Mouse (Mus musculus) CH12.LX (cell line): ENCODE measurements around the gene Gm4969. TPM values are rescaled to one million over a fixed set of nuclear protein-coding genes. Genes with fewer than 3 reads are reported as not detected.

Experiments used
- DNase-seq: peaks from one replicate; pipeline ENCODE4 v3.0.0-alpha.2; 2013; ENCODE audit errors: extremely low read depth
- H3K27ac ChIP-seq: 2 replicates; pipeline ENCODE4 v1.5.1; 2012; ENCODE audit warnings: low read depth, mild to moderate bottlenecking, control low read depth, moderate library complexity; ENCODE audit not compliant: insufficient read depth
- H3K27me3 ChIP-seq: replicated peaks from 2 replicates; pipeline ENCODE3; 2012; ENCODE audit warnings: inconsistent platforms
- H3K36me3 ChIP-seq, 2 experiments: replicated peaks in 1 of 2; 2 replicates each; pipeline versions ENCODE3 to v1.6.1; 2012; ENCODE audit warnings: inconsistent platforms in 1 of 2, low read length in 1 of 2, mild to moderate bottlenecking in 1 of 2, mixed read lengths in 1 of 2, moderate library complexity in 1 of 2; ENCODE audit not compliant: control insufficient read depth in 1 of 2, insufficient read depth in 1 of 2
- H3K4me1 ChIP-seq, 2 experiments: 2 replicates each; pipeline ENCODE4 v1.6.1; 2012; ENCODE audit warnings: inconsistent platforms in 1 of 2, moderate library complexity in 1 of 2; ENCODE audit not compliant: insufficient read depth in 2 of 2, control insufficient read depth in 1 of 2
- H3K4me2 ChIP-seq: 2 replicates; pipeline ENCODE4 v1.6.1; 2012; ENCODE audit warnings: low read depth, mild to moderate bottlenecking, control low read depth; ENCODE audit not compliant: poor library complexity, insufficient read depth, severe bottlenecking
- H3K4me3 ChIP-seq, 3 experiments: fragments of 150-350 bp in 1 of 3; sonication (generic) in 1 of 3; replicated peaks in 1 of 3; 2 replicates each; pipeline versions ENCODE3 to v1.5.1; 2011 to 2012; ENCODE audit warnings: low read depth in 2 of 3, low read length in 2 of 3, mild to moderate bottlenecking in 2 of 3, moderate library complexity in 2 of 3, control low read depth in 1 of 3, improper control_type of control experiment in 1 of 3, inconsistent platforms in 1 of 3, mixed read lengths in 1 of 3; ENCODE audit not compliant: poor library complexity in 1 of 3
- H3K79me2 ChIP-seq: replicated peaks from 2 replicates; pipeline ENCODE4 v1.6.1; 2012; ENCODE audit warnings: mild to moderate bottlenecking, moderate library complexity; ENCODE audit not compliant: control insufficient read depth, poor library complexity, insufficient read depth, severe bottlenecking; ENCODE audit errors: extremely low read depth
- H3K9ac ChIP-seq: 2 replicates; pipeline ENCODE4 v1.6.1; 2012; ENCODE audit warnings: low read depth, mild to moderate bottlenecking, control low read depth, moderate library complexity; ENCODE audit not compliant: insufficient read depth
- H3K9me3 ChIP-seq: replicated peaks from 2 replicates; pipeline ENCODE3; 2012; ENCODE audit warnings: low read length, inconsistent platforms, mixed read lengths
- CHD1 ChIP-seq: IDR thresholded peaks from 2 replicates; pipeline ENCODE4 v1.6.1; 2012; ENCODE audit warnings: low read depth, low read length, improper control_type of control experiment, inconsistent platforms
- CHD2 ChIP-seq: IDR thresholded peaks from 2 replicates; pipeline ENCODE4 v1.6.1; 2011; ENCODE audit warnings: low read length, improper control_type of control experiment
- ELF1 ChIP-seq: IDR thresholded peaks from 2 replicates; pipeline ENCODE4 v1.6.1; 2014; ENCODE audit warnings: low read depth, mild to moderate bottlenecking, inconsistent platforms, low read length, improper control_type of control experiment
- EP300 ChIP-seq: IDR thresholded peaks from 2 replicates; pipeline ENCODE4 v1.6.1; 2011; ENCODE audit warnings: low read length, improper control_type of control experiment
- ETS1 ChIP-seq: conservative IDR thresholded peaks from 2 replicates; pipeline ENCODE4 v1.6.1; 2012; ENCODE audit warnings: low read depth, mild to moderate bottlenecking, inconsistent platforms, low read length, improper control_type of control experiment, moderate library complexity
- GABPA ChIP-seq: IDR thresholded peaks from 2 replicates; pipeline ENCODE4 v1.6.1; 2012; ENCODE audit warnings: low read depth, low read length, improper control_type of control experiment, inconsistent platforms; ENCODE audit not compliant: insufficient replicate concordance
- IRF4 ChIP-seq: IDR thresholded peaks from 2 replicates; pipeline ENCODE4 v1.6.1; 2014; ENCODE audit warnings: low read depth, mild to moderate bottlenecking, inconsistent platforms, low read length, improper control_type of control experiment
- JUN ChIP-seq: IDR thresholded peaks from 2 replicates; pipeline ENCODE4 v1.6.1; 2011; ENCODE audit warnings: low read depth, mild to moderate bottlenecking, low read length, improper control_type of control experiment, moderate library complexity; ENCODE audit not compliant: insufficient read depth
- JUND ChIP-seq: conservative IDR thresholded peaks from 2 replicates; pipeline ENCODE4 v1.6.1; 2011; ENCODE audit warnings: low read depth, low read length, improper control_type of control experiment
- MAFK ChIP-seq: IDR thresholded peaks from 2 replicates; pipeline ENCODE4 v1.6.1; 2011; ENCODE audit warnings: low read length, improper control_type of control experiment; ENCODE audit not compliant: insufficient replicate concordance
- MAZ ChIP-seq: IDR thresholded peaks from 2 replicates; pipeline ENCODE4 v1.6.1; 2012; ENCODE audit warnings: low read depth, mild to moderate bottlenecking, inconsistent platforms, low read length, improper control_type of control experiment, moderate library complexity
- MYC ChIP-seq: IDR thresholded peaks from 2 replicates; pipeline ENCODE4 v1.6.1; 2011; ENCODE audit warnings: low read depth, mild to moderate bottlenecking, improper control_type of control experiment, low read length
- NELFE ChIP-seq: IDR thresholded peaks from 2 replicates; pipeline ENCODE4 v1.6.1; 2011; ENCODE audit warnings: low read depth, low read length, improper control_type of control experiment
- NRF1 ChIP-seq: IDR thresholded peaks from 2 replicates; pipeline ENCODE4 v1.6.1; 2014; ENCODE audit warnings: low read depth, mild to moderate bottlenecking, inconsistent platforms, low read length, improper control_type of control experiment, moderate library complexity
- POLR2A ChIP-seq: IDR thresholded peaks from 2 replicates; pipeline ENCODE4 v1.6.1; 2011; ENCODE audit warnings: low read depth, mild to moderate bottlenecking, improper control_type of control experiment, low read length
- RAD21 ChIP-seq: IDR thresholded peaks from 2 replicates; pipeline ENCODE4 v1.6.1; 2011; ENCODE audit warnings: low read depth, mild to moderate bottlenecking, low read length, improper control_type of control experiment, moderate library complexity
- SIN3A ChIP-seq: IDR thresholded peaks from 2 replicates; pipeline ENCODE4 v1.6.1; 2012; ENCODE audit warnings: low read length, improper control_type of control experiment, inconsistent platforms
- TBP ChIP-seq: conservative IDR thresholded peaks from 2 replicates; pipeline ENCODE4 v1.6.1; 2011; ENCODE audit warnings: low read depth, low read length, improper control_type of control experiment
- TCF12 ChIP-seq: IDR thresholded peaks from 2 replicates; pipeline ENCODE4 v1.6.1; 2014; ENCODE audit warnings: low read depth, mild to moderate bottlenecking, inconsistent platforms, low read length, improper control_type of control experiment
- UBTF ChIP-seq: IDR thresholded peaks from 2 replicates; pipeline ENCODE4 v1.6.1; 2012; ENCODE audit warnings: low read depth, mild to moderate bottlenecking, inconsistent platforms, low read length, improper control_type of control experiment, moderate library complexity
- USF1 ChIP-seq: IDR thresholded peaks from 2 replicates; pipeline ENCODE4 v1.6.1; 2014; ENCODE audit warnings: low read depth, mild to moderate bottlenecking, inconsistent platforms, low read length, improper control_type of control experiment
- USF2 ChIP-seq: conservative IDR thresholded peaks from 2 replicates; pipeline ENCODE4 v1.6.1; 2011; ENCODE audit warnings: low read depth, low read length, improper control_type of control experiment
- ZC3H11A ChIP-seq: IDR thresholded peaks from 2 replicates; pipeline ENCODE4 v1.6.1; 2012; ENCODE audit warnings: low read depth, mild to moderate bottlenecking, inconsistent platforms, low read length, improper control_type of control experiment
- ZKSCAN1 ChIP-seq: IDR thresholded peaks from 2 replicates; pipeline ENCODE4 v1.6.1; 2012; ENCODE audit warnings: low read depth, inconsistent platforms, low read length, improper control_type of control experiment, borderline replicate concordance
- ZMIZ1 ChIP-seq: IDR thresholded peaks from 2 replicates; pipeline ENCODE4 v1.6.1; 2012; ENCODE audit warnings: low read depth, mild to moderate bottlenecking, inconsistent platforms, low read length, improper control_type of control experiment
- dilution Hi-C: fragments of 300-500 bp; cut with MboI; formaldehyde crosslinking; loops from 2 replicates; pipeline ENCODE4 v1.14.3; 2020; ENCODE audit warnings: low sequenced_read_pairs; ENCODE audit not compliant: extremely low pct_unique_long_range_greater_than_20kb, extremely low pct_ligation_motif_present
- in situ Hi-C: fragments of 300-500 bp; cut with MboI; formaldehyde crosslinking; loops from 3 replicates; pipeline ENCODE4 v1.14.3; 2019; ENCODE audit warnings: low sequenced_read_pairs, low pct_ligation_motif_present, low pct_unique_long_range_greater_than_20kb, mixed read lengths
- polyA plus RNA-seq: library from polyadenylated mRNA; unstranded; fragments of >175 nt; gene quantifications from 2 replicates; pipeline ENCODE4 v1.2.1, GENCODE M21; 2012; ENCODE audit warnings: low read depth; ENCODE audit not compliant: insufficient read length
- total RNA-seq, 2 experiments: library from RNA; depleted of rRNA; stranded (reverse); fragments of 300-350 nt in 1 of 2; fragments of >200 nt in 1 of 2; gene quantifications; 2 replicates each; pipeline ENCODE4 v1.2.3; 2012 to 2014

The Gm4969 gene
- total and polyA plus RNA-seq, 3 experiments = not detected

GRCm38 (mm10) chr7:19119083-19119482, 915 bp upstream of the Gm4969 start:
- no peak overlapping the region for H3K4me3 ChIP-seq
- in situ Hi-C loops = no loop called here
- H3K79me2 ChIP-seq = peaks cover 21% of the 10 kb centered on the region
- H3K4me1 ChIP-seq = peaks cover 9 to 16% of the 10 kb centered on the region in 2 experiments; a peak in 3 of 4 replicates
- H3K9me3 ChIP-seq = peaks cover 10% of the 10 kb centered on the region
- peaks cover 0 to 5% of the 10 kb centered on the region in 2 experiments for H3K36me3 ChIP-seq
- no peak overlapping the region for H3K27ac ChIP-seq
- DNase-seq = no peak
- H3K9ac ChIP-seq = no peak overlapping the region
- TF ChIP-seq ZC3H11A (no peak), MYC (no peak), JUN (no peak), CHD2 (no peak)
- TF ChIP-seq, all 38 proteins: peak for 0
- Histone ChIP-seq H3K27me3 (peaks cover 1% of the 10 kb centered on the region), H3K4me2 (0 out of 2 replicates have a peak overlapping the region, but pooled peaks have one; percentile 7)
- dilution Hi-C loops = no loop called here

GRCm38 (mm10) chr7:19109565-19109964, 8.6 kb downstream of the Gm4969 start:
- H3K27ac ChIP-seq = no peak overlapping the region
- H3K4me1 ChIP-seq = peaks cover 8 to 16% of the 10 kb centered on the region in 2 experiments
- H3K9me3 ChIP-seq = no peaks in the 10 kb centered on the region
- H3K27me3 ChIP-seq = peaks cover 74% of the 10 kb centered on the region
- H3K9ac ChIP-seq = no peak overlapping the region
- no peaks in the 10 kb centered on the region for H3K36me3 ChIP-seq
- TF ChIP-seq JUND (no peak), POLR2A (no peak), CHD1 (no peak), CHD2 (no peak), EP300 (no peak), TCF12 (no peak), SIN3A (no peak), ZKSCAN1 (no peak), ZC3H11A (no peak), NRF1 (no peak), JUN (no peak)
- no peak overlapping the region for H3K4me2 ChIP-seq
- no peaks in the 10 kb centered on the region for H3K79me2 ChIP-seq
- no peak overlapping the region for H3K4me3 ChIP-seq
- dilution Hi-C loops (no loop called here), in situ Hi-C loops (no loop called here)
- no peak for DNase-seq

GRCm38 (mm10) chr7:19107436-19107835, 10.7 kb downstream of the Gm4969 start:
- peaks cover 77% of the 10 kb centered on the region for H3K27me3 ChIP-seq
- H3K36me3 ChIP-seq = no peaks in the 10 kb centered on the region
- dilution Hi-C loops = no loop called here
- in situ Hi-C loops = no loop called here
- H3K27ac ChIP-seq = no peak overlapping the region
- TF ChIP-seq ZKSCAN1 (no peak), IRF4 (no peak), CHD2 (no peak), EP300 (no peak), MAFK (no peak), ZMIZ1 (no peak), TBP (no peak), JUND (no peak), ELF1 (no peak), SIN3A (no peak), GABPA (no peak), MAZ (no peak), RAD21 (no peak), UBTF (no peak), NELFE (no peak), USF2 (no peak), USF1 (no peak), ETS1 (no peak), CHD1 (no peak)
- no peak overlapping the region for H3K4me3 ChIP-seq
- H3K9ac ChIP-seq = no peak overlapping the region
- no peak for DNase-seq
- H3K79me2 ChIP-seq = no peaks in the 10 kb centered on the region
- no peaks in the 10 kb centered on the region for H3K9me3 ChIP-seq
- no peak overlapping the region for H3K4me2 ChIP-seq
- H3K4me1 ChIP-seq = peaks cover 10 to 22% of the 10 kb centered on the region in 2 experiments
